Mouse (Mus musculus): ENCODE data around the gene Cxcl16.
"Not testable (repeated sequence)": the region's sequence is repeated elsewhere in the genome, so short reads cannot be mapped to it uniquely, and the experiment has no call there.

DNA sequence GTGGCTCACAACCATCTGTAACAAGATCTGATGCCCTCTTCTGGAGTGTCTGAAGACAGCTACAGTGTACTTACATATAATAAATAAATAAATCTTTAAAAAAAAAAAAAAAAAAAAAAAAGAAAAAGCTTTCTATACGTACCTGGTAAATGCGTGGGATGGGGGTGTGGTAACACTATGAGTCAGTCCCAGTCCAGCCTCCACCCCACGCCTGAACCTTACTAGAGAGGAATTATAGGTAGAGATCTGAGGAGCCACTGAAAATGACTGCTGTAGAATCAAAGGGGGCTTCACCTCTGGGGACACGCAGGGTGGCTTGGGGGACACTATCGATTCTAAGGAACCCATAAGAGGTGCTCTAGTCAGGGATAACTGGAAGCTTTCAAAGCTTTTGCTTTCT is 13.5 kb upstream of the Cxcl16 start:
- TF ChIP-seq CTCF, EP300 (IDR thresholded peaks at IDR 0.05): not testable (repeated sequence)
